Mouse (Mus musculus): ENCODE measurements around the gene Dbil5. TPM values are rescaled to one million over a fixed set of nuclear protein-coding genes. Genes with fewer than 3 reads are reported as not detected.

Dbil5 gene
- polyA plus RNA-seq, 1 experiment from 2014 or later, result not detected

DNA sequence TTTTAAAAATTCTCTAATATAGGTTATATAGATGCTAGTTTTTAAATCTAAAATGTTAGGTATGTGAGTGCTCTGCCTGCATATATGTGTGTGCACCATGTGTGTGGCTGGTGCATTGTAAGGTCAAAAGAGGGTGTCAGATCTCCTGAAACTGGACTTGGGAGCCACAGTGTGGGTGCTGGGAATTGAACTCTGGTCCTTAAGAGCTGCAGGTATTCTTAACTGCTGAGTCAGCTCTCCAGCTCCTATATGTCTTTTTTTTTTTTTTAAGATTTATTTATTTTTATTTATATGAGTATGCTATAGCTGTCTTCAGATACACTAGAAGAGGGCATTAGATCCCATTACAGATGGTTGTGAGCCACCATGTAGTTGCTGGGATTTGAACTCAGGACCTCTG lies 29.0 kb downstream of the Dbil5 start:
- H3K9me3 ChIP-seq (replicated peaks; ENCODE audit: control insufficient read depth, low read length), result no peaks in the 10 kb centered on the region
- no peak for ATAC-seq

DNA sequence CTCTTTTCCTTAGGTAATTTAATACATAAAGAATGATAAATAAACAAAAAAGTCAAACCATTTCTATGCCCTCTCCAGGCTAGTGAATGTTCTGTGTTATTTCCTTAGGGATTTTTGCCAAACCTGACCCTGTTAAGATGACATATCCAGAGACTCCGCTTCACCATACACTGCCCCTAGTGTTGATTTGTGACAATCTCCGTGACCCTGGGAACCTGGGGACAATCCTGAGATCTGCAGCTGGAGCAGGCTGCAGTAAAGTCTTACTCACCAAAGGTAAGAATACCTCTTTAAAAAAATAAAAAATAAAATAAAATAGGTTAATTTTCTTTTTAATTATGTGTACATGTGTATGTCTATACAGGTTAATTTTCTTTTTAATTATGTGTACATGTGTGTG lies 29.8 kb downstream of the Dbil5 start:
- ATAC-seq, result no peak
- Histone ChIP-seq H3K4me1 (ENCODE audit: control insufficient read depth, insufficient read depth, low read length) (peaks cover 8% of the 10 kb centered on the region), H3K27me3 (replicated peaks; ENCODE audit: control insufficient read depth, insufficient read depth, low read length) (no peaks in the 10 kb centered on the region), H3K4me2 (ENCODE audit: low read length) (no peak overlapping the region), H3K27ac (ENCODE audit: low read depth, low read length) (no peak overlapping the region), H3K36me3 (ENCODE audit: control insufficient read depth, insufficient read depth, low read length) (peaks cover 31% of the 10 kb centered on the region), H3K9me3 (replicated peaks; ENCODE audit: control insufficient read depth, low read length) (no peaks in the 10 kb centered on the region), H3K4me3 (ENCODE audit: low read depth, low read length) (no peak overlapping the region), H3K9ac (ENCODE audit: low read length) (no peak overlapping the region)
- DNase-seq (ENCODE audit: low spot score), result no peak
- 39% methylated on average over 2 of the region's 2 CpGs for WGBS

More for the DNA sequence above, 29.0 kb downstream of the Dbil5 start:
- no peak for DNase-seq (ENCODE audit: low spot score)
- H3K4me2 ChIP-seq (ENCODE audit: low read length), result no peak overlapping the region
- H3K4me3 ChIP-seq (ENCODE audit: low read depth, low read length), result no peak overlapping the region
- no peak overlapping the region for H3K9ac ChIP-seq (ENCODE audit: low read length)
- no peaks in the 10 kb centered on the region for H3K27me3 ChIP-seq (replicated peaks; ENCODE audit: control insufficient read depth, insufficient read depth, low read length)
- peaks cover 31% of the 10 kb centered on the region for H3K36me3 ChIP-seq (ENCODE audit: control insufficient read depth, insufficient read depth, low read length)
- peaks cover 8% of the 10 kb centered on the region for H3K4me1 ChIP-seq (ENCODE audit: control insufficient read depth, insufficient read depth, low read length)
- no peak overlapping the region for H3K27ac ChIP-seq (ENCODE audit: low read depth, low read length)

DNA sequence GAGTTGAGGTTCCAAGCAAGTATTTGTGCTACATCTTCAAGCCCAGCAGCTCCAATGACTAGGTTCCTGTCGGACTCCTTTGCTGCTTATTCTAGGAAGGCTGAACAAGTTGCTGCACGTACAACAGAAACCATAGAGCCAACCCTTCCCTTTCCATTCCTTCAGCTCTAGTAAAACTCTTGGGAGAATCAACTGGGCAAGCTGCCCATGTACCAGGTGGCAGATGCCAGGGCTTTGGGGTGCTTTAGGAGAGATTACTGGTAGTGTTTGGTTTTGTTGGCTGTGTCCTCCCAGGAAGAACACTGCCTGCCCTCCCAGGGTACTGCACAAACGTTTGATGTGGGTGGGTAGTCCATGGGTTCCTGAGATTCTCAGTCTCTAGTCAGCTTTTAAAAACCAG lies 34.6 kb downstream of the Dbil5 start:
- ATAC-seq, result no peak
- H3K9me3 ChIP-seq (replicated peaks; ENCODE audit: control insufficient read depth, low read length), result no peaks in the 10 kb centered on the region
- 54% methylated on average over 3 of the region's 3 CpGs for WGBS
- DNase-seq (ENCODE audit: low spot score), result no peak
- H3K4me1 ChIP-seq (ENCODE audit: control insufficient read depth, insufficient read depth, low read length), result peaks cover 9% of the 10 kb centered on the region
- H3K4me2 ChIP-seq (ENCODE audit: low read length), result no peak overlapping the region
- H3K36me3 ChIP-seq (ENCODE audit: control insufficient read depth, insufficient read depth, low read length), result peaks cover 31% of the 10 kb centered on the region
- H3K27me3 ChIP-seq (replicated peaks; ENCODE audit: control insufficient read depth, insufficient read depth, low read length), result no peaks in the 10 kb centered on the region
- H3K27ac ChIP-seq (ENCODE audit: low read depth, low read length), result no peak overlapping the region; the same call in 1 of the 2 replicates
- no peak overlapping the region for H3K9ac ChIP-seq (ENCODE audit: low read length)
- no peak overlapping the region for H3K4me3 ChIP-seq (ENCODE audit: low read depth, low read length)

DNA sequence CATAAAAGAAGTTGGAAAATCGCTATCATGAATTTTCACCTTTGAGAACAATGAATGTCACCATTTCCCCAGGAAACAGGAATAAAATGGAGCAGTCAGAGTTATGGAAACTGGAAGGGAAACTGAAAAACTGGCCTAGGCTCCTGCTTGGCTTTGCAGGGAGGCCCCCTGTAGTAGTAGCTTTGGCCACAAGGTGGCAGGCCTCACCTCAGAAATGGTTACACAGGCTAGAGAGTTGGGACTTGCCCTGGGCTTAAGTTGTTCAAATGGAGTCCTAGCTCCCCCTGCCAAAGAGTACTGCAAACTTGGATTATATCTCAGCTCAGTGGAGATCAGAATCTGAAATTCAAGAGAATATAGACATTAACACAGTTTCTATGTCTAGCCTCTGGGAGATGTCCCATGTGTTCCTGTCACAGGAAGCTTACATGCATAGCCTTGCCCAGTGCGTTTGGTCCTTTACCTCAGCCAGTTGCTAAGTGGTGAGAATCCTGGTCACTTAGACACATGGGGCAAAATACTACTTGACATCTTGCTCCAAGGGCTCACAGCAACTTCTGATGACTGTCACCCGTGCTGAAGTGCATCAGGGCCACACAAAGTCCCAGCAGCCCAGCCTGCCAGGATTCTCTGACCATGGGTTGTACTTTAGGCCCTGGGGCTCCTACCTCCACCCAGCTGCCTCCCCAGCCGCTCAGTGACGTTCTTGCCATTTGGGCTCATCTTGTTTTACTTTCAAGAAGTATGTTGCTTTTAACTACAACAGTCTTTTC lies 35.9 kb downstream of the Dbil5 start:
- ATAC-seq (peak; percentile 87), DNase-seq (ENCODE audit: low spot score) (peak; percentile 89)
- no peak overlapping the region for H3K4me3 ChIP-seq (ENCODE audit: low read depth, low read length)
- no peak overlapping the region for H3K9ac ChIP-seq (ENCODE audit: low read length)
- H3K27me3 ChIP-seq (replicated peaks; ENCODE audit: control insufficient read depth, insufficient read depth, low read length), result no peaks in the 10 kb centered on the region
- no peaks in the 10 kb centered on the region for H3K9me3 ChIP-seq (replicated peaks; ENCODE audit: control insufficient read depth, low read length)
- no peak overlapping the region for H3K4me2 ChIP-seq (ENCODE audit: low read length)
- 53% methylated on average over 5 of the region's 5 CpGs for WGBS
- H3K27ac ChIP-seq (ENCODE audit: low read depth, low read length), result no peak overlapping the region
- peaks cover 9% of the 10 kb centered on the region for H3K4me1 ChIP-seq (ENCODE audit: control insufficient read depth, insufficient read depth, low read length)
- peaks cover 26% of the 10 kb centered on the region for H3K36me3 ChIP-seq (ENCODE audit: control insufficient read depth, insufficient read depth, low read length)

DNA sequence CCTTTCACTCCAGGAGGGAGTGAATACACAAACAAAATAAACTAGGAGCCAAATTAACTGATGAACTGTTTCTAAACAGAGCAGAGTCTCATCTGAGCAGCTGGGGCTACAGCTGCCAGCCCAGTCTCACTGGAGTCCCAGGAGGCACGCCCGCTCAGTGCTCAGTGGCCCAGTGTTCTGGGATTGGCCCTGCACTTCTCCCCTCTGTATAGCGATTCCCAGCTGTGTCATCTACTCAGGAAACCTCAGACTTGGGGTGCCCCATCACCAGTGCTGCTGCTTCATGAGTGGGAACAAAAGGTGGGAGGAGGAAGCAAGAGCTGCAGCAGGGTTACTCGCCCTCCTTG lies 36.5 kb downstream of the Dbil5 start:
- H3K4me2 ChIP-seq (ENCODE audit: low read length), result no peak overlapping the region
- no peak overlapping the region for H3K9ac ChIP-seq (ENCODE audit: low read length)
- peaks cover 9% of the 10 kb centered on the region for H3K4me1 ChIP-seq (ENCODE audit: control insufficient read depth, insufficient read depth, low read length)
- no peak for ATAC-seq
- H3K4me3 ChIP-seq (ENCODE audit: low read depth, low read length), result no peak overlapping the region
- H3K36me3 ChIP-seq (ENCODE audit: control insufficient read depth, insufficient read depth, low read length), result peaks cover 22% of the 10 kb centered on the region
- H3K9me3 ChIP-seq (replicated peaks; ENCODE audit: control insufficient read depth, low read length), result no peaks in the 10 kb centered on the region
- no peak overlapping the region for H3K27ac ChIP-seq (ENCODE audit: low read depth, low read length)
- no peak for DNase-seq (ENCODE audit: low spot score)
- H3K27me3 ChIP-seq (replicated peaks; ENCODE audit: control insufficient read depth, insufficient read depth, low read length), result no peaks in the 10 kb centered on the region
- WGBS, result 74% methylated on average over 4 of the region's 4 CpGs

DNA sequence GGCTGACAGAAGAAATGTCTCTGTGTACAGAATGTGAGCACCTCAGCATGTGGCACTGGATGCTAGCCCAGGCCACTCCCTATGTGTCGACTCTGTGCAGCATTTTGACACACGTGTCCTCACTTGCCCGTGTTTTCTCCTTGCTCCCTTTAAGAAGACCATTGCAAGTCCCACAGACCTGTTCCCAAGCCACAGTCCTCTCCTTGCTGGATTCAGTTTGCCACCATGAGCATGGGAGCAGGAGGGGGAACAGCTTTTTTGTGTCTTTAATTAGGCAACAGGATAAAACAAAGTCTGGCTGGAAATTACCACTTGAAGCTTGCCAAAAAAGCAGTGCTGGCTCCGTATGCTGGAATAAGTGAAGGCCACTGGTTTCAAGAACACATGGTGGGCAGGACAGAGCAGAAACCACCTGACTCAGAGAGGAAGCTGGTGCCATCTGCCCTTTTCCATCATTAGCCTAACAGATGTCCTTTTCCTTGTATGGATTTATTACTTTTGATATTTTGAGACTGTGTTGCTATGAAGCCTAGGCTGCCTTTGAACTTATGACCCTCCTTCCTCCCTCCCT lies 38.1 kb downstream of the Dbil5 start:
- Histone ChIP-seq H3K4me3 (ENCODE audit: low read depth, low read length) (no peak overlapping the region), H3K9me3 (replicated peaks; ENCODE audit: control insufficient read depth, low read length) (no peaks in the 10 kb centered on the region), H3K4me1 (ENCODE audit: control insufficient read depth, insufficient read depth, low read length) (peaks cover 12% of the 10 kb centered on the region), H3K36me3 (ENCODE audit: control insufficient read depth, insufficient read depth, low read length) (peaks cover 8% of the 10 kb centered on the region), H3K27ac (ENCODE audit: low read depth, low read length) (peak overlapping the region; percentile 14; the same call in 1 of the 2 replicates), H3K27me3 (replicated peaks; ENCODE audit: control insufficient read depth, insufficient read depth, low read length) (no peaks in the 10 kb centered on the region), H3K9ac (ENCODE audit: low read length) (no peak overlapping the region), H3K4me2 (ENCODE audit: low read length) (no peak overlapping the region)
- DNase-seq (ENCODE audit: low spot score) (peak; percentile 78), ATAC-seq (peak; percentile 48; the same call in 1 of the 2 replicates)
- 38% methylated on average over 4 of the region's 4 CpGs for WGBS

DNA sequence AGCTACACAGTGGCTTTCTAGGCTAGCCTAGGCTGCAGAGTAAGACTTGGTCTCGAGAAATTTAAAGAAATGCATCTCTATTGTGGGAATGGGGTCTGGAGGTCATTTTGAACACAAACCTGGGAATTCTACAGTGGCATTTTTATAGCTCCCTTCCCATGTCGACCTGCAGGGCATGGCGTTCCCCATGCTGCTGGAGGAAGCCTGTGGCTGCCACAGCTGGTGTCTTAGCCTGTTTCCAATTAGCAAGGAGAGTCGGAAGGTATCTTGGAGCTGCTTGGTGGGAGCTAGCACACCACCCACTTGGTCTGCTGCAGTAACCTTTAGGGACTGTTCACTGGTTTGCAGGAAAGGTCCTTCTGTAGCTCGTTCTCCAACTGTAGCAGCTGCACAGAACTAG lies 38.7 kb downstream of the Dbil5 start:
- H3K4me3 ChIP-seq (ENCODE audit: low read depth, low read length), result no peak overlapping the region
- ATAC-seq (no peak), DNase-seq (ENCODE audit: low spot score) (no peak)
- peaks cover 3% of the 10 kb centered on the region; the same call in 1 of the 2 replicates for H3K36me3 ChIP-seq (ENCODE audit: control insufficient read depth, insufficient read depth, low read length)
- H3K27ac ChIP-seq (ENCODE audit: low read depth, low read length), result 0 out of 2 replicates have a peak overlapping the region, but pooled peaks have one; percentile 14
- no peak overlapping the region for H3K9ac ChIP-seq (ENCODE audit: low read length)
- no peak overlapping the region for H3K4me2 ChIP-seq (ENCODE audit: low read length)
- H3K4me1 ChIP-seq (ENCODE audit: control insufficient read depth, insufficient read depth, low read length), result peaks cover 16% of the 10 kb centered on the region
- WGBS, result 54% methylated on average over 5 of the region's 5 CpGs
- no peaks in the 10 kb centered on the region for H3K9me3 ChIP-seq (replicated peaks; ENCODE audit: control insufficient read depth, low read length)
- no peaks in the 10 kb centered on the region for H3K27me3 ChIP-seq (replicated peaks; ENCODE audit: control insufficient read depth, insufficient read depth, low read length)

DNA sequence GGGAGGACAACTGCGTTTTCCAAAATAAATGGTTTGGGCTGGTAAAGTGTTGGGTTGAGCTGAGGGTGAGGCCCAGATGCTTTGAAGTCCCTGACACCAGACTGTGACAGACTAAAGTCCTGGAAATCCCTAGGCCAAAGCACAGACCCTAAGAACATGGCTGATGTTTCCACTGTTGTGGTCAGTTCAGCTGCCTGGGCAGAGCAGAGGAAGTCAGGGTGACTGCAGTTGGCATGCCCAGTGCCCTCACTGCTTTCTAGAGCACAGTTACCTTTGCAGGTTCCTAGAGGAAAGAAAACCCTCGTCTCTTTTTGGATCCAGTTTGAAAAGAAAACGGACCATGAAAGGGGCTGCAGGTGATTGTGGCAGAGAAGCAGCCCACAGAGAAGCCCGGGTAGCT lies 40.0 kb downstream of the Dbil5 start:
- 81% methylated on average over 4 of the region's 4 CpGs for WGBS
- H3K9me3 ChIP-seq (replicated peaks; ENCODE audit: control insufficient read depth, low read length), result no peaks in the 10 kb centered on the region
- H3K4me3 ChIP-seq (ENCODE audit: low read depth, low read length), result no peak overlapping the region
- DNase-seq (ENCODE audit: low spot score) (no peak), ATAC-seq (no peak)
- no peaks in the 10 kb centered on the region for H3K27me3 ChIP-seq (replicated peaks; ENCODE audit: control insufficient read depth, insufficient read depth, low read length)
- H3K4me1 ChIP-seq (ENCODE audit: control insufficient read depth, insufficient read depth, low read length), result peaks cover 17% of the 10 kb centered on the region
- no peak overlapping the region for H3K9ac ChIP-seq (ENCODE audit: low read length)
- no peak overlapping the region for H3K27ac ChIP-seq (ENCODE audit: low read depth, low read length)
- H3K4me2 ChIP-seq (ENCODE audit: low read length), result no peak overlapping the region
- H3K36me3 ChIP-seq (ENCODE audit: control insufficient read depth, insufficient read depth, low read length), result 0 out of 2 replicates have a peak, but pooled peaks cover 3% of the 10 kb centered on the region

DNA sequence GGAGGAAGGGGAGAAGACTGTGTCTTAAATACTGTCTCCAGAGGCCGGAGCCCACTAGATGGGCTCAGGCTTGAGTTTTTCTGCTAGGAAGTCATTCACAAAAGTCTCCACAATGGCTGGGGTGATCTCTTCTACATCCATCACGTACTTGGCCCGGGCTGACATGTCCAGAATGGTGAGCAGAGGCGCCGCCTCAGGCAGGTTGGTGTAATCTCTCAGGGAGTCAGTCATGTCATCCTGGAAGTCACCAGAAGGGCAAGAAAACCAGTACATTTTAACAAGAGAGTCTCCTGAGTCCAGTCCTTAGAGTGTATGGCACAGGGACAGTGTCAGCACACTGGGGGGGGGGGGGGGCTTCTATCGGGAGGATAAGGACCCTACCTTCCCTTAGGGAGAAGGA lies 41.1 kb downstream of the Dbil5 start:
- Histone ChIP-seq H3K27ac (ENCODE audit: low read depth, low read length) (no peak overlapping the region), H3K4me1 (ENCODE audit: control insufficient read depth, insufficient read depth, low read length) (peaks cover 26% of the 10 kb centered on the region)

More for the DNA sequence above, 41.1 kb downstream of the Dbil5 start:
- 89% methylated on average over 6 of the region's 6 CpGs for WGBS
- Histone ChIP-seq H3K4me2 (ENCODE audit: low read length) (no peak overlapping the region), H3K9me3 (replicated peaks; ENCODE audit: control insufficient read depth, low read length) (no peaks in the 10 kb centered on the region), H3K9ac (ENCODE audit: low read length) (no peak overlapping the region), H3K36me3 (ENCODE audit: control insufficient read depth, insufficient read depth, low read length) (0 out of 2 replicates have a peak, but pooled peaks cover 3% of the 10 kb centered on the region), H3K27me3 (replicated peaks; ENCODE audit: control insufficient read depth, insufficient read depth, low read length) (no peaks in the 10 kb centered on the region), H3K4me3 (ENCODE audit: low read depth, low read length) (no peak overlapping the region)
- DNase-seq (ENCODE audit: low spot score) (no peak), ATAC-seq (no peak)

All from forebrain, embryonic 14.5 days (tissue).